Mouse (Mus musculus): Measurements from ENCODE around the gene Hdgfl2.
"Not testable (repeated sequence)": the region's sequence is repeated elsewhere in the genome, so short reads cannot be mapped to it uniquely, and the experiment has no call there.

Hdgfl2 gene

GRCm38 (mm10) chr17:56057381-56058120, 21.9 kb upstream of the Hdgfl2 start:
- in situ Hi-C loops (cut with MboI; ENCODE audit: unreplicated experiment in 2 of 2), result no loop called here

DNA sequence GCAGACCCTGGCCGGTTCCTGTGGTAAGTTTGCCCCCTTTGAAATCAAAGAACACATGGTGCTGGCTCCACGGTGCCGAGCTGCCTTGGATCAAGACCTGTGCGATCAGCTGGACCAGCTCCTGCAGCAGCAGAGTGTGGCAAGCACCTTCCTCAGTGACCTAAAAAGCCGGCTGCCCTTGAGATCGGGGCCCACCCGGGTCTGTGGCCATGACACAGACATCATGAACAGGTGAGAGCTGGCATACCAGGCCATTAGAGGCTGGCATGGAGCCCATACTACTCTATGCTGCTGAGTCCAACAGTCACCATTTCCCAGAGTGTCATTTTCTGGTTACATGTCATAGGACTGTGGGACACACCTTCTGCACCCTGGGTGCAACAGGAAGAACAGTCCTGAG, 17.4 kb upstream of the Hdgfl2 start:
- in situ Hi-C loops (cut with MboI; ENCODE audit: unreplicated experiment in 2 of 2), result no loop called here

- in situ Hi-C loops (cut with MboI; ENCODE audit: unreplicated experiment in 2 of 2), result not testable (repeated sequence)
Measured at GRCm38 (mm10) chr17:56065715-56066114, 13.7 kb upstream of the Hdgfl2 start.

GRCm38 (mm10) chr17:56066451-56066850, 13.0 kb upstream of the Hdgfl2 start:
- in situ Hi-C loops (cut with MboI; ENCODE audit: unreplicated experiment in 2 of 2), result no loop called here

GRCm38 (mm10) chr17:56069066-56069465, 10.4 kb upstream of the Hdgfl2 start:
- in situ Hi-C loops (cut with MboI; ENCODE audit: unreplicated experiment in 2 of 2), result no loop called here

GRCm38 (mm10) chr17:56071126-56071525, 8.3 kb upstream of the Hdgfl2 start:
- in situ Hi-C loops (cut with MboI; ENCODE audit: unreplicated experiment in 2 of 2), result no loop called here

GRCm38 (mm10) chr17:56072243-56072642, 7.2 kb upstream of the Hdgfl2 start:
- in situ Hi-C loops (cut with MboI; ENCODE audit: unreplicated experiment in 2 of 2), result no loop called here

- in situ Hi-C loops (cut with MboI; ENCODE audit: unreplicated experiment in 2 of 2), result no loop called here
Measured at GRCm38 (mm10) chr17:56074097-56074826, 5.2 kb upstream of the Hdgfl2 start.

- in situ Hi-C loops (cut with MboI; ENCODE audit: unreplicated experiment in 2 of 2), result loop anchor here in 1 of 2 experiments (5.0 kb wide), 1 partner anchor 33 kb away; the partner anchor contains the start of gene Chaf1a
Measured at GRCm38 (mm10) chr17:56074827-56075208, 4.6 kb upstream of the Hdgfl2 start, which contains the start of gene Ubxn6. Gene Ubxn6 (minus strand): TSS chr17:56075028.

- in situ Hi-C loops (cut with MboI; ENCODE audit: unreplicated experiment in 2 of 2), result loop anchor here in 1 of 2 experiments (5.0 kb wide), 1 partner anchor 35 kb away; the partner anchor contains the start of gene Chaf1a
Measured at GRCm38 (mm10) chr17:56077523-56077922, 1.9 kb upstream of the Hdgfl2 start.

DNA sequence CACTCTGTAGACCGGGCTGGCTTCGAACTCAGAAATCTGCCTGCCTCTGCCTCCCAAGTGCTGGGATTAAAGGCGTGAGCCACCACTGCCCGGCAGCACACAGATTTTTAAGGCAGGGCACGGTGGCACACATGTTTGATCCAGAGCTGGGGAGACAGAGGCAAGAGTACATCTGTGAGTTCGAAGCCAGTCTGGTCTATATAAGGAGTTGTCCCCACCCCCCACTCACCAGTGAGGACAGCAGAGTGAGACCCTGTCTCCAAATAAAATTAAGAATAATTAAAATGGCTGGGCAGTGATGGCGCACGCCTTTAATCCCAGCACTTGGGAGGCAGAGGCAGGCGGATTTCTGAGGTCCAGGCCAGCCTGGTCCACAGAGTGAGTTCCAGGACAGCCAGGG, 1.1 kb upstream of the Hdgfl2 start:
- in situ Hi-C loops (cut with MboI; ENCODE audit: unreplicated experiment in 2 of 2), result loop anchor here in 1 of 2 experiments (5.0 kb wide), 1 partner anchor 36 kb away; the partner anchor contains the start of gene Chaf1a

DNA sequence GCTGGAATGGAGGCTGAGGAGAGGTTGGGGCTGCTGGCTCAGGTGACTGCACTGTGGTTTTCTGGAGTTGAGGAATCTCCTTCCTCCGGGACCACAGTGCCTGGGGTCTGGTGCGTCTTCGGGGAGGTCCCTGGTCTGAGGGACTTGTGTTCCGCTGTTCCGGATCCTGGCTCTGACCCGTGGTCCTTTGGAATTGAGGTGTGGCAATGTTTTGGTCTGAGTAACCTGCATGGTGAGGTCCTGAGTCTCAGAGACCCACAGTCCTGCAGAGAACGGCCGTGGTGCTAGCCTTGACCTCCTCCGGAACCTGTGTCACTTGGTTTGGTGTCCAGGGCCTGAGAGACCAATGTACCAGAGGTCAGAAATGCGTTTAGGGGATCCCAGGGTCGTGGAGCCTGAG, 487 bp downstream of the Hdgfl2 start:
- in situ Hi-C loops (cut with MboI; ENCODE audit: unreplicated experiment in 2 of 2), result loop anchor here in 1 of 2 experiments (5.0 kb wide), 1 partner anchor 38 kb away; the partner anchor contains the start of gene Chaf1a

DNA sequence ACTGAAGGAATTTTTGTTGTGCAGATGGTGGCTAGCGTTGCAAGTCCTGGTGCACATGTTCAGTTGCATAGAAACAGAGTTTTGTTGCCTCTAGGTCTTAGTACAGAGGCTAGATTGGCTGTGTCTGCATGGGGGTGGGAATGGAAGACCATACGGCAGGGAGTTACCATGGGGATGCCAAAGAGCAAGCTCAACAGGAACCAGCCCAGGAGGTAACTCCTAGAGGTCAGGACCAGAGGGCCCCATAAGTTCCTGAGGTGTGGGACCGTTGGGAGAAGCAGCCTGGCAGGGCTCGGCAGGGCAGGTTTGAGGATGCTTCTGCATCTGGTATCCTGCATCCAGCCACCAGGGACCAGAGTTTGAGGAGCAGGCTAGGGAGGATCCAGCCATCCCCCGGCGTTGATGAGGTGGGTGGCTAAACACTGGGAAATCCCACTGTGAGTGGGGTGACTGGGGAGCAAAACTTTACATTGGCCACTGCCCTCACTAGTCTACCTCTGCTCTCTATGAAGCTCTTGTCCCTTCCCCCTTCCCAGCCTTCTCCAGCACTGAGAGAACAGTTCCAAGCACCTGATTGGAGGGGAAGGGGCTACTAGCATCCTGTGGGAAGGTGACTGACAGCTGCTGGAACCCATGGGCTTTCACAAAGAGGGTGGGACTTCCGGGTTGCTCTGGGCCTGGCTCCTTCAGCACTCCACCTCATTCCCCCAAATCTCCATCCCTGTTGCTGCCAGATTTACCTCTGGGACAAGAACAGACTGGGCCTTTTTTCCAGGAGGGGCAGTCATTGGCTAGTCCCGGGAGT, 1.5 kb downstream of the Hdgfl2 start:
- in situ Hi-C loops (cut with MboI; ENCODE audit: unreplicated experiment in 2 of 2), result no loop called here

GRCm38 (mm10) chr17:56092312-56092711, 12.9 kb downstream of the Hdgfl2 start:
- in situ Hi-C loops (cut with MboI; ENCODE audit: unreplicated experiment in 2 of 2), result no loop called here

DNA sequence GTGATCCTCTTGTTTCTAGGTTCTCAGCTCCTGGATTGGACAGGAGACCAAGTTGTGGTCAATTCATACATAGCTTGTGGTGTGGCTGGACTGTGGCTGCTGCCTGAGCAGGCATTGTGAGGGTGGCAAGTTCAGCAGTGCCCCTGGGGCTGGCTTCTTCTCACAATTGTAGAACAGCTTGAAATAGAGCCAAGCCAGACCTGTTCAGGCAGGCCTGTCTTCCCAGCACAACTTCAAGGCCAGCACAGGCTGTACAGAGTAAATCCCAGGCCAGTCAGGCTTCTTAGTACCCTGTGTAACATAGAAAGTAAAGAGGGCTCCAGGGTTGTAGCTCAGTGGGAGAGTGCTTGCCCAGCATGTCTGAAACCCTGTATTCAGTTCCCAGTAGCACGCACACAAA, 13.4 kb downstream of the Hdgfl2 start:
- in situ Hi-C loops (cut with MboI; ENCODE audit: unreplicated experiment in 2 of 2), result no loop called here

DNA sequence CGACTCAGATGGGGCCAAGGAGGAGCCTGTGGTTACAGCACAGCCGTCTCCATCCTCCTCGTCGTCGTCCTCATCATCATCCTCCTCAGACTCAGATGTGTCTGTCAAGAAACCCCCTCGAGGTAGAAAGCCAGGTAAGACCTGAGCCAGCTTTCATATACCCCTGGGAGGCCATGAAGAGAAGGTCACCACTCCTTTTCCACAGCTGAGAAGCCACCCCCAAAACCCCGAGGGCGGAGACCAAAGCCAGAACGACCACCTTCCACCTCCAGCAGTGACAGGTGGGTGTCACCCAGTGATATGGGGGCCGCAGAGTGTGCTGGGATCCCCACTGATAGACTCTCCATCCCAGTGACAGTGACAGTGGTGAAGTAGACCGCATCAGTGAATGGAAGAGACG, 17.4 kb downstream of the Hdgfl2 start:
- in situ Hi-C loops (cut with MboI; ENCODE audit: unreplicated experiment in 2 of 2), result no loop called here

GRCm38 (mm10) chr17:56098180-56098579, 18.7 kb downstream of the Hdgfl2 start:
- in situ Hi-C loops (cut with MboI; ENCODE audit: unreplicated experiment in 2 of 2), result no loop called here

GRCm38 (mm10) chr17:56098711-56099572, 19.5 kb downstream of the Hdgfl2 start:
- in situ Hi-C loops (cut with MboI; ENCODE audit: unreplicated experiment in 2 of 2), result no loop called here

- in situ Hi-C loops (cut with MboI; ENCODE audit: unreplicated experiment in 2 of 2), result no loop called here
Measured at GRCm38 (mm10) chr17:56100811-56101210, 21.4 kb downstream of the Hdgfl2 start.

DNA sequence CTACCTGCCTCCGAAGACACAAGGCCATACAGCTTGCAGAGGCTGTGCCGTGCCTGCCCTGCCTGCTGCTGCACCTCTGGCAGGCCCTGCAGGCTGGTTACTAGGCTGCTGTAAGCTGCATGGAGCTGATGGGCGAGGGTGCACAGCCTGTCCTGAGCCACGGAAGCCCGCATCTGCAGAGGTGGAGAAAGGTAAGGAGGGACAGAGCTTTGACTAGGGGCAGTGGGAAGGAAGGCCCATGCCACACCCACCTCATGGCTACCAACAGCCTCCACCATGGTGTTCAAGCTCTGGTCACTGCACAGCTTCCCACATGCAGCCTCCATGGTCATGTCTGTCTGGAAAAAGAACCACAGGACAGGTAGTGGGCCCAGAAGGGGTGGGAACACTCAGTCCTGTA, 22.7 kb downstream of the Hdgfl2 start:
- in situ Hi-C loops (cut with MboI; ENCODE audit: unreplicated experiment in 2 of 2), result no loop called here

All from v-Abl transformed pro-B cells (cell line).